Mouse (Mus musculus) kidney, adult 2 months (tissue): ENCODE data around the gene Nox3. TPM values are rescaled to one million over a fixed set of nuclear protein-coding genes. Genes with fewer than 3 reads are reported as not detected.

Experiments used
- DNase-seq: peaks from one replicate; pipeline ENCODE4 v3.0.0; 2021
- H3K27ac ChIP-seq: fragments of 200-500 bp; 2 replicates; pipeline ENCODE4 v1.5.1; 2012; ENCODE audit warnings: low read depth, low read length, control low read depth, inconsistent platforms; ENCODE audit not compliant: insufficient read depth
- H3K27me3 ChIP-seq: fragments of 200-500 bp; replicated peaks from 2 replicates; pipeline ENCODE4 v1.6.1; 2012; ENCODE audit warnings: mild to moderate bottlenecking, moderate library complexity, low read length, inconsistent platforms; ENCODE audit not compliant: control insufficient read depth, insufficient read depth
- H3K36me3 ChIP-seq: fragments of 200-500 bp; 2 replicates; pipeline ENCODE4 v1.6.1; 2012; ENCODE audit warnings: mild to moderate bottlenecking, moderate library complexity, low read length, inconsistent platforms; ENCODE audit not compliant: control insufficient read depth, insufficient read depth
- H3K4me1 ChIP-seq: fragments of 200-500 bp; 2 replicates; pipeline ENCODE4 v1.6.1; 2011; ENCODE audit warnings: low read length; ENCODE audit not compliant: control insufficient read depth, insufficient read depth
- H3K4me3 ChIP-seq: fragments of 200-500 bp; 2 replicates; pipeline ENCODE4 v1.5.1; 2011; ENCODE audit warnings: mild to moderate bottlenecking, low read depth, low read length, control low read depth; ENCODE audit not compliant: insufficient read depth
- CTCF ChIP-seq: fragments of 200-500 bp; conservative IDR thresholded peaks from 2 replicates; pipeline ENCODE4 v1.5.1; 2011; ENCODE audit warnings: low read depth, mild to moderate bottlenecking, control low read depth, low read length, moderate library complexity, mixed read lengths; ENCODE audit not compliant: insufficient read depth, insufficient read length
- POLR2A ChIP-seq: fragments of 200-500 bp; IDR thresholded peaks from one replicate; pipeline ENCODE4 v1.6.1; 2011; ENCODE audit warnings: low read depth, low read length, control low read depth
- WGBS: fragments of 180-500 bp; shearing (Covaris S2); methylation state at CpG from one replicate; pipeline ENCODE4 v1.1.7; 2018; 5-methylcytosine and 5-hydroxymethylcytosine counted together
- polyA plus RNA-seq: library from polyadenylated mRNA; depleted of rRNA; stranded (reverse); fragments of >200 nt; gene quantifications from 2 replicates; pipeline ENCODE4 v1.2.3, GENCODE M21; 2012; rRNA removed

Gene Nox3
- not detected in 2 replicates for polyA plus RNA-seq

DNA sequence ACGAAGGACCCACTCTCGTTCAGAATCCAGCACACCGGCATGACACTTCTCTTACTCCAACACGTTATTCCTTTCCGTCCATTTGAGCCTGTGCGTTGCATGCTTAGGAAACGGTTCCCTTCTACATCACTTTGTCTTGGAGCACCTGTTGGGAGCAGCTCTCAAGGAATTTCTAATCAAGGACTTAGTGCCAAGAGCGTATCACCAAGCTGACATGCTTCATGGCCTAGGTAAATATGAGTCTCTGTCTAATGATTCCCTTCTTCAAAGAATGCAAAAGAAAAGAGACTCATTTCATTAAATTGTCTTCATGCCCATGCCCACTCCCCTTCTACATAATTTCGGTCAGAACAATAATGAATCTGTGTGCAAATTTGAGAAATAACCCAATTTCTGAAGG is at the start of gene Nox3:
Gene Nox3, minus strand, starts transcription at position 101 of the 400 bp plus-strand sequence.
- Histone ChIP-seq H3K27ac (no peak within 1 kb of the TSS), H3K4me1 (no peaks in the 10 kb centered on the region), H3K36me3 (no peaks in the 10 kb centered on the region), H3K27me3 (no peaks in the 10 kb centered on the region), H3K4me3 (no peak within 1 kb of the TSS)
- 84% methylated on average over 9 of the region's 9 CpGs for WGBS
- TF ChIP-seq POLR2A: no peak
- TF ChIP-seq CTCF: no peak
- DNase-seq: no peak

DNA sequence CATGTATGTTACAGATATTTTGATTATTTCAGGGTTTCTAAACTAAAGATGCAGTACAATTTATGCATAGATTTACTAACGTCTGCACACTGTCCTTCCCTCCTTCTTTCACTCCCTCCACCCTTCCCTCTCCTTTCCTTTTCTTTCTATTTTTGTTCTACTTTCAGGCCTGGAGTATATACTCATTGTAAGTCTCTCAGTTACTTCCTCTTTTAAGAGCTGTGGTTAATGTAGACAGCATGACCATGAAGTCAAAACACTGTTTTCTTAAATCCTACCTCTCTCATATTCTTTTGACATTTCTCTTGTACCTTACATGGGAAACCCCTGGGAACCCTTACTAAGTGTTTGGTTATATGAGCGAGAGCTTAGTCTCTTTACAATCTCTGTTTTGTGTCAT is 48.3 kb upstream of the Nox3 start:
- no peaks in the 10 kb centered on the region for H3K36me3 ChIP-seq
- no peak for DNase-seq
- no peaks in the 10 kb centered on the region for H3K27me3 ChIP-seq
- no peak overlapping the region for H3K27ac ChIP-seq
- TF ChIP-seq CTCF (no peak), POLR2A (no peak)
- H3K4me3 ChIP-seq: no peak overlapping the region
- H3K4me1 ChIP-seq: no peaks in the 10 kb centered on the region
- WGBS: 87% methylated on average over 2 of the region's 2 CpGs

DNA sequence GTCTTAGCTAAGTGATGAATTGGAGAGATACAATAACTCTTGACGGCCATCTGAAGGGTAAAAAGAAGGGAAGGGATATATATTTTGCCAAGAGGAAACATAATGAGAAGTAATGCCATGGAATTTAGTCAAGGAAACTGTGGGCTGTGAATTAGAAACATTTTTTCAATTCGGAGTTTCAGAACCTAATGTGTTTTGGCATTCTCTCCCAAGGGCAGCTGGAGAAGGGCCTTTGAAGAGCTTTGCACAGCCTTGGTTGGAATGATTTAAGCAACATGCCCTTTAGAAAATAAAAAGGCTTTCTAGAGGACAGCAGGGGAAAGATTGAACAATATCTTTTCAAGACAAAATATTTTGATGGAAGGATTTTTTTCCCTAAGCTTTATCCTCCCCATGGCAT is 40.9 kb upstream of the Nox3 start:
- no peak for DNase-seq
- Histone ChIP-seq H3K36me3 (no peaks in the 10 kb centered on the region), H3K27me3 (no peaks in the 10 kb centered on the region), H3K4me3 (no peak overlapping the region), H3K27ac (no peak overlapping the region), H3K4me1 (no peaks in the 10 kb centered on the region)
- WGBS: 66% methylated on average over 2 of the region's 2 CpGs
- no peak for TF ChIP-seq CTCF
- no peak for TF ChIP-seq POLR2A

DNA sequence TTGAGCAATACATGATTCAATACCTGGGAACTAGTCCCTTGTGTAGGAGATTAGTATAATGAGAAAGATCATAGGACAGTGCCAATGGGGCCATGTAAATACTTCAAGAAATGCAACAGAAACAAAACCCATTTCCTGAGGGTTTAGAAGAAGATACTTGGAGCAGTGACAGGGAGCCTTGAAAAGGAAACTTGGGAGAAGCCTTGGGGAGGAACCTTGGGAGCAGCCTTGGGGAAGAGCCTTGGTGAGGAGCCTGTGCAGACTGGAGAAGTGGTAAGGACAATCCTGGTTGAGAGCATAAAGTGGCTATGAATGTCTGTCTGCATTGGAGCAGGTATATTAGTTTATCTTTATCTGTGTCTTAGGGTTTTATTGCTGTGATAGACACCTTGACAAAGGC is 38.2 kb upstream of the Nox3 start:
- no peaks in the 10 kb centered on the region for H3K4me1 ChIP-seq
- H3K27ac ChIP-seq: no peak overlapping the region
- H3K27me3 ChIP-seq: no peaks in the 10 kb centered on the region
- DNase-seq: no peak
- no peak overlapping the region for H3K4me3 ChIP-seq
- TF ChIP-seq CTCF (no peak), POLR2A (no peak)
- H3K36me3 ChIP-seq: no peaks in the 10 kb centered on the region

DNA sequence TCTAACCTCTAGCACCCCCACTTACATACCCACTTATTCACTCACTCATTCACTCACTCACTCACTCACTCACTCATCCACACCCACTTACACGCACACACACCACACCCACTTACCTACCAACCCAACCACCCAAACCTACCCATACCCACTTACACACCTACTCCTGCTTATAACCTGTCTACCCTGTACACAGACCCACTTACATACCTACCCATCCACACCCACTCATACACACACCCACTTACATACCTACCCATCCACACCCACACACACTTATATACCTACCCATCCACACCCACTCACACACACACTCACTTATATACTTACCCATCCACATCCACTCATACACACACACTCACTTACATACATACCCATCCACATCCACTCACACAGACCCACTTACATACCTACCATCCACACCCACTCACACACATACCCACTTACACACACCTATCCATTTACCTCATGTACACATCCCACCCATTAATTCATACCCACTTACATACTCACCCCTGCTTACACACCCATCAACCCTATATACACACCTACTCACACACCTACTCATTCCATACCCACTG is 9.4 kb upstream of the Nox3 start:
- TF ChIP-seq CTCF: no peak
- TF ChIP-seq POLR2A: no peak
- Histone ChIP-seq H3K36me3 (no peaks in the 10 kb centered on the region), H3K27me3 (no peaks in the 10 kb centered on the region), H3K4me1 (no peaks in the 10 kb centered on the region), H3K27ac (no peak overlapping the region), H3K4me3 (no peak overlapping the region)
- DNase-seq: no peak
- 100% methylated on average over 1 of the region's 1 CpGs for WGBS

DNA sequence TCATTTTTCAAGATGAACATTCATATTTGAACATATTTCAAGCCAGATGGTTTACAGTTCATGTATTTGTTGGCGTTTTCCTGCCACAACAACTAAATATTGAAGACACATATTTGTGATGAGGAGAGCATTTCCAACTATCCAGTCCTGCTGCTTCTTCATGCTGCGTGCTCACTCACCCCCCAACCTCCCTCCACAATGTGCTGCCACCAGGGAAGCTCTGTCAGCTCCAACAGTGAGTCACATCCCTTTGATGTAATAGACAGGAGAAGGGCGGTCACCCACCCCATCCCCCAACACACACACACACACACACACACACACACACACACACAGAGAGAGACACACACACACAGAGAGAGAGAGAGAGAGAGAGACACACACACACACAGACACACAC is 6.3 kb upstream of the Nox3 start:
- no peaks in the 10 kb centered on the region for H3K36me3 ChIP-seq
- no peak overlapping the region for H3K27ac ChIP-seq
- H3K4me1 ChIP-seq: no peaks in the 10 kb centered on the region
- TF ChIP-seq CTCF (no peak), POLR2A (no peak)
- H3K27me3 ChIP-seq: no peaks in the 10 kb centered on the region
- DNase-seq: peak; percentile 3
- 53% methylated on average over 3 of the region's 3 CpGs for WGBS
- no peak overlapping the region for H3K4me3 ChIP-seq

DNA sequence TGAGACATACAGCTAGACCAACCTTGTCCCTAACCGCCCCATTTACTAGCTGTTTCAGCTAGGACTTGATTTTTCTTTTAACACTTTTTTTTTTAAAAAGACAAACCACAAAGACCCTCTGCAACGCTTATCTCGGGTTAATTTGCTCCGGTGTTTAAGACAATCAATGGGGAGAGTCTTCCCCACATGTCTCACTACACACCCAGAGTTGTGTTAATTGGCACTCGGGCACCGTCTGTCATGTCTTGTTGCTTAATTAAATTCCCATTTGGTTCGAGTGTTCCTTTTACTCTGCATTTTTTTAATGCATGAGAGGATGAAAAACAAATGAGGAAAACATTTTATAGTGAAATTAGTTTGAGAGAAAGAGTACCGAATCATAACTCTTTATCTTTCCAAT is 3.2 kb downstream of the Nox3 start:
- TF ChIP-seq CTCF (no peak), POLR2A (no peak)
- DNase-seq: no peak
- Histone ChIP-seq H3K4me3 (no peak overlapping the region), H3K36me3 (no peaks in the 10 kb centered on the region), H3K27ac (no peak overlapping the region), H3K4me1 (no peaks in the 10 kb centered on the region), H3K27me3 (no peaks in the 10 kb centered on the region)
- WGBS: 80% methylated on average over 8 of the region's 8 CpGs
